Mouse (Mus musculus): ENCODE results near the gene Trib2. TPM values are rescaled to one million over a fixed set of nuclear protein-coding genes. Genes with fewer than 3 reads are reported as not detected.

The Trib2 gene
- total RNA-seq, 2 experiments from 2014 or later, result 32.2 to 33.5 TPM

GRCm38 (mm10) chr12:15831941-15832673 lies 15.4 kb upstream of the Trib2 start:
- H3K27ac ChIP-seq, result no peak overlapping the region
- DNase-seq (ENCODE audit: low spot score in 2 of 2), result no peak
- H3K4me3 ChIP-seq, result no peak overlapping the region
- no peak for TF ChIP-seq CTCF (conservative IDR thresholded peaks at IDR 0.05)

- DNase-seq (ENCODE audit: low spot score in 2 of 2), result no peak
- Histone ChIP-seq H3K27ac (no peak overlapping the region), H3K4me3 (no peak overlapping the region)
- no peak for TF ChIP-seq CTCF (conservative IDR thresholded peaks at IDR 0.05)
These were observed 14.0 kb upstream of the Trib2 start for GRCm38 (mm10) chr12:15830750-15831149.

- Histone ChIP-seq H3K4me3 (no peak overlapping the region), H3K27ac (no peak overlapping the region)
- no peak for DNase-seq (ENCODE audit: low spot score in 2 of 2)
- no peak for TF ChIP-seq CTCF (conservative IDR thresholded peaks at IDR 0.05)
These were observed 12.2 kb upstream of the Trib2 start for GRCm38 (mm10) chr12:15828815-15829398.

GRCm38 (mm10) chr12:15821019-15821418 lies 4.3 kb upstream of the Trib2 start:
- no peak for DNase-seq (ENCODE audit: low spot score in 2 of 2)
- H3K27ac ChIP-seq, result no peak overlapping the region
- H3K4me3 ChIP-seq, result no peak overlapping the region
- TF ChIP-seq CTCF (conservative IDR thresholded peaks at IDR 0.05), result no peak

GRCm38 (mm10) chr12:15817365-15817764 lies 643 bp upstream of the Trib2 start:
- Histone ChIP-seq H3K27ac (peak overlapping the region; percentile 85), H3K4me3 (peak overlapping the region; percentile 96)
- no peak for DNase-seq (ENCODE audit: low spot score in 2 of 2)
- TF ChIP-seq CTCF (conservative IDR thresholded peaks at IDR 0.05), result no peak

GRCm38 (mm10) chr12:15816254-15816605 lies 492 bp downstream of the Trib2 start:
- DNase-seq (ENCODE audit: low spot score in 2 of 2), result no peak
- Histone ChIP-seq H3K4me3 (peak overlapping the region; percentile 96), H3K27ac (peak overlapping the region; percentile 98)
- no peak; the same call in 1 of the 2 replicates for TF ChIP-seq CTCF (conservative IDR thresholded peaks at IDR 0.05)

GRCm38 (mm10) chr12:15815576-15816253 lies 1.0 kb downstream of the Trib2 start:
- peak; percentile 58 to 73 for DNase-seq (ENCODE audit: low spot score in 2 of 2)
- TF ChIP-seq CTCF (conservative IDR thresholded peaks at IDR 0.05), result peak; percentile 79
- H3K27ac ChIP-seq, result peak overlapping the region; percentile 98
- peak overlapping the region; percentile 96 for H3K4me3 ChIP-seq

GRCm38 (mm10) chr12:15815170-15815575 lies 1.5 kb downstream of the Trib2 start:
- DNase-seq (ENCODE audit: low spot score in 2 of 2), result no peak
- no peak for TF ChIP-seq CTCF (conservative IDR thresholded peaks at IDR 0.05)

GRCm38 (mm10) chr12:15814249-15815081 lies 2.3 kb downstream of the Trib2 start:
- Histone ChIP-seq H3K4me3 (peak overlapping the region; percentile 96), H3K27ac (peak overlapping the region; percentile 98)
- DNase-seq (ENCODE audit: low spot score in 2 of 2), result peak in 1 of 2 experiments; percentile 41
- no peak for TF ChIP-seq CTCF (conservative IDR thresholded peaks at IDR 0.05)

More at GRCm38 (mm10) chr12:15815170-15815575, 1.5 kb downstream of the Trib2 start:
- Histone ChIP-seq H3K27ac (peak overlapping the region; percentile 98), H3K4me3 (peak overlapping the region; percentile 96)

GRCm38 (mm10) chr12:15813819-15814165 lies 2.9 kb downstream of the Trib2 start:
- H3K27ac ChIP-seq, result peak overlapping the region; percentile 98
- H3K4me3 ChIP-seq, result peak overlapping the region; percentile 96
- no peak for TF ChIP-seq CTCF (conservative IDR thresholded peaks at IDR 0.05)
- no peak for DNase-seq (ENCODE audit: low spot score in 2 of 2)

- no peak for TF ChIP-seq CTCF (conservative IDR thresholded peaks at IDR 0.05)
- no peak for DNase-seq (ENCODE audit: low spot score in 2 of 2)
- H3K4me3 ChIP-seq, result peak overlapping the region; percentile 96
- H3K27ac ChIP-seq, result peak overlapping the region; percentile 98
These were observed 3.4 kb downstream of the Trib2 start for GRCm38 (mm10) chr12:15813133-15813818.
